Mouse (Mus musculus) lung, postnatal 36 days (tissue): Measurements from ENCODE around the gene Dok7.

Experiments used
- DNase-seq: peaks from one replicate; pipeline ENCODE4 v3.0.0; 2022; ENCODE audit warnings: mixed read lengths

The Dok7 gene

GRCm38 (mm10) chr5:35056604-35057432 is at the start of gene Dok7:
Gene Dok7, plus strand, starts transcription at chr5:35056766.
- DNase-seq: peak; percentile 67

- DNase-seq: no peak
Observed at GRCm38 (mm10) chr5:35009163-35009562, 47.4 kb upstream of the Dok7 start.

GRCm38 (mm10) chr5:35010656-35011055 is 45.9 kb upstream of the Dok7 start:
- DNase-seq: peak; percentile 30

- DNase-seq: no peak
Observed at GRCm38 (mm10) chr5:35011156-35011923, 45.2 kb upstream of the Dok7 start.

GRCm38 (mm10) chr5:35014036-35014435 is 42.5 kb upstream of the Dok7 start:
- no peak for DNase-seq

- DNase-seq: no peak
Observed at GRCm38 (mm10) chr5:35019673-35020300, 36.8 kb upstream of the Dok7 start.

- DNase-seq: peak; percentile 37
Observed at GRCm38 (mm10) chr5:35020410-35021241, 35.9 kb upstream of the Dok7 start.

- DNase-seq: peak; percentile 81
Observed at GRCm38 (mm10) chr5:35024975-35025374, 31.6 kb upstream of the Dok7 start.

GRCm38 (mm10) chr5:35029303-35029702 is 27.3 kb upstream of the Dok7 start:
- DNase-seq: no peak

- no peak for DNase-seq
Observed at GRCm38 (mm10) chr5:35029755-35030154, 26.8 kb upstream of the Dok7 start.

GRCm38 (mm10) chr5:35033068-35033467 is 23.5 kb upstream of the Dok7 start:
- peak; percentile 73 for DNase-seq

GRCm38 (mm10) chr5:35033619-35034018 is 22.9 kb upstream of the Dok7 start:
- DNase-seq: no peak

GRCm38 (mm10) chr5:35035141-35035540 is 21.4 kb upstream of the Dok7 start:
- DNase-seq: no peak

GRCm38 (mm10) chr5:35035795-35036194 is 20.8 kb upstream of the Dok7 start:
- peak; percentile 65 for DNase-seq

GRCm38 (mm10) chr5:35037438-35037837 is 19.1 kb upstream of the Dok7 start:
- peak; percentile 15 for DNase-seq

GRCm38 (mm10) chr5:35041268-35041829 is 15.2 kb upstream of the Dok7 start, which contains the start of gene Hgfac:
Gene Hgfac, plus strand, starts transcription at chr5:35041509.
- peak; percentile 63 for DNase-seq

- DNase-seq: no peak
Observed at GRCm38 (mm10) chr5:35042431-35043109, 14.0 kb upstream of the Dok7 start.

- peak; percentile 94 for DNase-seq
Observed at GRCm38 (mm10) chr5:35043110-35043451, 13.5 kb upstream of the Dok7 start.

- DNase-seq: no peak
Observed at GRCm38 (mm10) chr5:35050541-35050940, 6.0 kb upstream of the Dok7 start.

- DNase-seq: no peak
Observed at GRCm38 (mm10) chr5:35054628-35055027, 1.9 kb upstream of the Dok7 start.

GRCm38 (mm10) chr5:35055076-35055475 is 1.5 kb upstream of the Dok7 start:
- DNase-seq: peak; percentile 70

GRCm38 (mm10) chr5:35057582-35057981 is 1.0 kb downstream of the Dok7 start:
- no peak for DNase-seq
